Mouse (Mus musculus) cerebellum, adult 2 months (tissue): Measurements from ENCODE around the gene Capn10.

Experiments
- CTCF ChIP-seq: fragments of 200-500 bp; IDR thresholded peaks from 2 replicates; pipeline ENCODE4 v1.5.1; 2011; ENCODE audit warnings: low read depth, mild to moderate bottlenecking, control low read depth, low read length, moderate library complexity, borderline replicate concordance; ENCODE audit not compliant: insufficient read depth
- POLR2A ChIP-seq: fragments of 200-500 bp; IDR thresholded peaks from 2 replicates; pipeline ENCODE4 v1.6.1; 2011; ENCODE audit warnings: low read length, control low read depth, borderline replicate concordance; ENCODE audit not compliant: insufficient read depth

DNA sequence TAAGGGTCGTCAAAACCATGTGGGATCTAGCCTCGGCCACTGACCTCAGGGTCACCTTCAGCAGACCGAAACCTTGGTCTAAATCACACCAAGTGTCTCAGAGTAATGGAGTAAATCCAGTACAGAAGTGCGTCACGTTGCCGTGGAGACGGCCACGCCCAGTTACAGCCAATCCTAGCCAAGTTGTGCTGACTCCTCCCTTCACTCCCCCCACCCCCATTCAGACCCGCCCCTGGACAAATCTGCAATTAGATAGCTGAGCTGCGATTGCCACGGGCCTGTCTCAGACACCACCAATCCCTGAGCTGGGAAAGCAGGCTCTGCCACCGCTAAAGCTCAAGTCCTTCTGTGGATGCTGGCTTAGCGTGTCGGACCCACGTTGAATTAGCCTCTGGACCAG, 31.4 kb upstream of the Capn10 start, which contains the start of gene Ankmy1:
- TF ChIP-seq CTCF = no peak
- TF ChIP-seq POLR2A = no peak
